Mouse (Mus musculus) forebrain, embryonic 14.5 days (tissue): ENCODE measurements around the gene Dnah14. TPM values are rescaled to one million over a fixed set of nuclear protein-coding genes. Genes with fewer than 3 reads are reported as not detected.

Experiments
- ATAC-seq: fragments of 200-750 bp; cut with Nextera tagmentation; 2 replicates; pipeline ENCODE4 v1.8.0; 2017; ENCODE audit warnings: mild to moderate bottlenecking, moderate library complexity
- DNase-seq: peaks from one replicate; pipeline ENCODE4 v3.0.0-alpha.2; 2015; ENCODE audit warnings: low spot score
- H3K27ac ChIP-seq: fragments of 300-500 bp; sonication (generic); 2 replicates; pipeline ENCODE4 v1.5.1; 2014; ENCODE audit warnings: low read depth, mild to moderate bottlenecking, control low read depth, low read length, moderate library complexity
- H3K27me3 ChIP-seq: fragments of 300-500 bp; sonication (generic); replicated peaks from 2 replicates; pipeline ENCODE4 v1.6.1; 2014; ENCODE audit warnings: low read length, control low read depth, mixed read lengths; ENCODE audit not compliant: control insufficient read depth, insufficient read depth
- H3K36me3 ChIP-seq: fragments of 300-500 bp; sonication (generic); 2 replicates; pipeline ENCODE4 v1.6.1; 2014; ENCODE audit warnings: low read length, control low read depth; ENCODE audit not compliant: control insufficient read depth, insufficient read depth
- H3K4me1 ChIP-seq: fragments of 300-500 bp; sonication (generic); 2 replicates; pipeline ENCODE4 v1.6.1; 2014; ENCODE audit warnings: antibody characterized with exemption, low read length, control low read depth; ENCODE audit not compliant: control insufficient read depth, insufficient read depth
- H3K4me2 ChIP-seq: fragments of 300-500 bp; sonication (generic); 2 replicates; pipeline ENCODE4 v1.6.1; 2014; ENCODE audit warnings: mild to moderate bottlenecking, control low read depth, low read length
- H3K4me3 ChIP-seq: fragments of 300-500 bp; sonication (generic); 2 replicates; pipeline ENCODE4 v1.5.1; 2014; ENCODE audit warnings: low read depth, low read length, control low read depth
- H3K9ac ChIP-seq: fragments of 300-500 bp; sonication (generic); 2 replicates; pipeline ENCODE4 v1.6.1; 2014; ENCODE audit warnings: mild to moderate bottlenecking, low read length, control low read depth, moderate library complexity
- H3K9me3 ChIP-seq: fragments of 300-500 bp; sonication (generic); replicated peaks from 2 replicates; pipeline ENCODE4 v1.6.1; 2016; ENCODE audit warnings: low read length, control low read depth, mixed read lengths; ENCODE audit not compliant: control insufficient read depth
- WGBS: fragments of 180-500 bp; shearing (Covaris S2); extraction: QIAGEN DNeasy Blood & Tissue Kit; methylation state at CpG from one replicate; pipeline ENCODE4 v1.1.7; 2014; 5-methylcytosine and 5-hydroxymethylcytosine counted together
- polyA plus RNA-seq: library from polyadenylated mRNA; unstranded; fragments of >200 nt; fragmentation: Nextera tagmentation; extraction: Ambion mirVana; gene quantifications from 2 replicates; pipeline ENCODE4 v1.2.1, GENCODE M21; 2014

Dnah14 gene
- polyA plus RNA-seq, 1 experiment from 2014 or later, result 1.2 TPM

- ATAC-seq, result no peak
- WGBS, result 6% methylated on average over 6 of the region's 6 CpGs
- 0 out of 2 replicates have a peak, but pooled peaks cover 2% of the 10 kb centered on the region for H3K27me3 ChIP-seq
- no peak for DNase-seq
- peaks cover 17% of the 10 kb centered on the region for H3K4me1 ChIP-seq
- H3K4me2 ChIP-seq, result peak overlapping the region; percentile 77
- H3K36me3 ChIP-seq, result peaks cover 25% of the 10 kb centered on the region
- peak overlapping the region; percentile 52 for H3K9ac ChIP-seq
- no peaks in the 10 kb centered on the region for H3K9me3 ChIP-seq
- no peak overlapping the region for H3K27ac ChIP-seq
- peak overlapping the region; percentile 92 for H3K4me3 ChIP-seq
These were observed 263.5 kb downstream of the Dnah14 start for GRCm38 (mm10) chr1:181839746-181840366.

GRCm38 (mm10) chr1:181841396-181841795 lies 265.0 kb downstream of the Dnah14 start:
- Histone ChIP-seq H3K27me3 (0 out of 2 replicates have a peak, but pooled peaks cover 2% of the 10 kb centered on the region), H3K9ac (peak overlapping the region; percentile 93), H3K27ac (peak overlapping the region; percentile 89), H3K4me3 (peak overlapping the region; percentile 92), H3K4me1 (peaks cover 17% of the 10 kb centered on the region), H3K36me3 (peaks cover 10% of the 10 kb centered on the region), H3K4me2 (peak overlapping the region; percentile 77), H3K9me3 (no peaks in the 10 kb centered on the region)
- DNase-seq (peak; percentile 21), ATAC-seq (no peak)
- 1% methylated on average over 16 of the region's 16 CpGs for WGBS

- Histone ChIP-seq H3K9ac (peak overlapping the region; percentile 93), H3K27me3 (0 out of 2 replicates have a peak, but pooled peaks cover 2% of the 10 kb centered on the region), H3K27ac (peak overlapping the region; percentile 89), H3K4me2 (peak overlapping the region; percentile 77), H3K4me1 (peaks cover 17% of the 10 kb centered on the region), H3K36me3 (peaks cover 4% of the 10 kb centered on the region; the same call in 1 of the 2 replicates), H3K4me3 (peak overlapping the region; percentile 92), H3K9me3 (no peaks in the 10 kb centered on the region)
- ATAC-seq (peak; percentile 98), DNase-seq (peak; percentile 96)
- WGBS, result under 1% methylated on average over 93 of the region's 113 CpGs
These were observed 265.7 kb downstream of the Dnah14 start for GRCm38 (mm10) chr1:181841864-181842672.

GRCm38 (mm10) chr1:181842781-181843180 lies 266.4 kb downstream of the Dnah14 start, which contains the start of gene Lbr:
Lbr (minus strand) TSS chr1:181843046.
- peaks cover 17% of the 10 kb centered on the region for H3K4me1 ChIP-seq
- peak within 1 kb of the TSS; percentile 77 for H3K4me2 ChIP-seq
- 0 out of 2 replicates have a peak, but pooled peaks have one; percentile 0 for ATAC-seq
- peaks cover 4% of the 10 kb centered on the region; the same call in 1 of the 2 replicates for H3K36me3 ChIP-seq
- peak; percentile 41 for DNase-seq
- H3K9me3 ChIP-seq, result no peaks in the 10 kb centered on the region
- H3K4me3 ChIP-seq, result peak within 1 kb of the TSS; percentile 92
- H3K27ac ChIP-seq, result peak within 1 kb of the TSS; percentile 89
- H3K9ac ChIP-seq, result peak within 1 kb of the TSS; percentile 93
- WGBS, result under 1% methylated on average over 14 of the region's 14 CpGs
- 0 out of 2 replicates have a peak, but pooled peaks cover 2% of the 10 kb centered on the region for H3K27me3 ChIP-seq

- Histone ChIP-seq H3K4me1 (peaks cover 9% of the 10 kb centered on the region), H3K27me3 (0 out of 2 replicates have a peak, but pooled peaks cover 2% of the 10 kb centered on the region), H3K9me3 (no peaks in the 10 kb centered on the region), H3K4me3 (no peak overlapping the region), H3K27ac (no peak overlapping the region), H3K36me3 (no peaks in the 10 kb centered on the region), H3K9ac (no peak overlapping the region), H3K4me2 (no peak overlapping the region)
- DNase-seq (no peak), ATAC-seq (no peak)
- WGBS, result 64% methylated on average over 15 of the region's 15 CpGs
These were observed 268.7 kb downstream of the Dnah14 start for GRCm38 (mm10) chr1:181844874-181845547.

GRCm38 (mm10) chr1:181845767-181846166 lies 269.4 kb downstream of the Dnah14 start:
- no peaks in the 10 kb centered on the region for H3K9me3 ChIP-seq
- no peak for DNase-seq
- no peak overlapping the region for H3K4me3 ChIP-seq
- H3K4me2 ChIP-seq, result no peak overlapping the region
- ATAC-seq, result no peak
- H3K27me3 ChIP-seq, result 0 out of 2 replicates have a peak, but pooled peaks cover 2% of the 10 kb centered on the region
- no peak overlapping the region for H3K27ac ChIP-seq
- H3K36me3 ChIP-seq, result no peaks in the 10 kb centered on the region
- 90% methylated on average over 3 of the region's 3 CpGs for WGBS
- H3K9ac ChIP-seq, result no peak overlapping the region
- peaks cover 3% of the 10 kb centered on the region; the same call in 1 of the 2 replicates for H3K4me1 ChIP-seq

- 84% methylated on average over 3 of the region's 3 CpGs for WGBS
- no peak for ATAC-seq
- no peak overlapping the region for H3K4me2 ChIP-seq
These were observed 271.0 kb downstream of the Dnah14 start for GRCm38 (mm10) chr1:181847396-181847795.

GRCm38 (mm10) chr1:181848210-181848609 lies 271.9 kb downstream of the Dnah14 start:
- Histone ChIP-seq H3K9me3 (no peaks in the 10 kb centered on the region), H3K4me2 (no peak overlapping the region), H3K27ac (no peak overlapping the region), H3K4me3 (no peak overlapping the region), H3K9ac (no peak overlapping the region), H3K27me3 (0 out of 2 replicates have a peak, but pooled peaks cover 5% of the 10 kb centered on the region), H3K4me1 (no peaks in the 10 kb centered on the region), H3K36me3 (no peaks in the 10 kb centered on the region)
- WGBS, result 74% methylated on average over 1 of the region's 1 CpGs
- DNase-seq, result no peak
- no peak for ATAC-seq

More at GRCm38 (mm10) chr1:181847396-181847795, 271.0 kb downstream of the Dnah14 start:
- DNase-seq, result no peak
- no peak overlapping the region for H3K27ac ChIP-seq
- H3K4me1 ChIP-seq, result no peaks in the 10 kb centered on the region
- H3K9ac ChIP-seq, result no peak overlapping the region
- 0 out of 2 replicates have a peak, but pooled peaks cover 2% of the 10 kb centered on the region for H3K27me3 ChIP-seq
- no peak overlapping the region for H3K4me3 ChIP-seq
- H3K36me3 ChIP-seq, result no peaks in the 10 kb centered on the region
- H3K9me3 ChIP-seq, result no peaks in the 10 kb centered on the region
